Mouse (Mus musculus) embryonic facial prominence, embryonic 14.5 days (tissue): ENCODE results near the gene Fiz1. TPM values are rescaled to one million over a fixed set of nuclear protein-coding genes. Genes with fewer than 3 reads are reported as not detected.

Experiments used
- ATAC-seq: fragments of 200-750 bp; cut with Nextera tagmentation; 2 replicates; pipeline ENCODE4 v1.8.0; 2017; ENCODE audit warnings: low read depth, moderate number of reproducible peaks, moderate TSS enrichment
- DNase-seq: peaks from one replicate; pipeline ENCODE4 v3.0.0-alpha.2; 2015; ENCODE audit warnings: low spot score
- H3K27ac ChIP-seq: fragments of 300-500 bp; sonication (generic); replicated peaks from 2 replicates; pipeline ENCODE4 v1.5.1; 2014; ENCODE audit warnings: low read depth, mild to moderate bottlenecking, low read length, moderate library complexity
- H3K27me3 ChIP-seq: fragments of 300-500 bp; sonication (generic); replicated peaks from 2 replicates; pipeline ENCODE4 v1.6.1; 2014; ENCODE audit warnings: low read length; ENCODE audit not compliant: control insufficient read depth, insufficient read depth
- H3K36me3 ChIP-seq: fragments of 300-500 bp; sonication (generic); 2 replicates; pipeline ENCODE4 v1.6.1; 2014; ENCODE audit warnings: low read length, mixed read lengths; ENCODE audit not compliant: control insufficient read depth, insufficient read depth
- H3K4me1 ChIP-seq: fragments of 300-500 bp; sonication (generic); 2 replicates; pipeline ENCODE4 v1.6.1; 2014; ENCODE audit warnings: antibody characterized with exemption, low read length; ENCODE audit not compliant: control insufficient read depth, insufficient read depth
- H3K4me2 ChIP-seq: fragments of 300-500 bp; sonication (generic); 2 replicates; pipeline ENCODE4 v1.6.1; 2014; ENCODE audit warnings: low read depth, mild to moderate bottlenecking, low read length, moderate library complexity, mixed read lengths
- H3K4me3 ChIP-seq: fragments of 300-500 bp; sonication (generic); 2 replicates; pipeline ENCODE4 v1.5.1; 2014; ENCODE audit warnings: low read depth, mild to moderate bottlenecking, low read length
- H3K9ac ChIP-seq: fragments of 300-500 bp; sonication (generic); 2 replicates; pipeline ENCODE4 v1.6.1; 2014; ENCODE audit warnings: low read depth, mild to moderate bottlenecking, low read length, moderate library complexity, mixed read lengths
- H3K9me3 ChIP-seq: fragments of 300-500 bp; sonication (generic); 2 replicates; pipeline ENCODE4 v1.6.1; 2016; ENCODE audit warnings: low read length; ENCODE audit not compliant: control insufficient read depth
- WGBS: fragments of 180-500 bp; shearing (Covaris S2); extraction: QIAGEN DNeasy Blood & Tissue Kit; methylation state at CpG from one replicate; pipeline ENCODE4 v1.1.7; 2014; 5-methylcytosine and 5-hydroxymethylcytosine counted together
- polyA plus RNA-seq: library from polyadenylated mRNA; unstranded; fragments of >200 nt; fragmentation: Nextera tagmentation; extraction: Ambion mirVana; gene quantifications from 2 replicates; pipeline ENCODE4 v1.2.1, GENCODE M21; 2014

The Fiz1 gene
- polyA plus RNA-seq, 1 experiment from 2014 or later = 31.1 TPM

DNA sequence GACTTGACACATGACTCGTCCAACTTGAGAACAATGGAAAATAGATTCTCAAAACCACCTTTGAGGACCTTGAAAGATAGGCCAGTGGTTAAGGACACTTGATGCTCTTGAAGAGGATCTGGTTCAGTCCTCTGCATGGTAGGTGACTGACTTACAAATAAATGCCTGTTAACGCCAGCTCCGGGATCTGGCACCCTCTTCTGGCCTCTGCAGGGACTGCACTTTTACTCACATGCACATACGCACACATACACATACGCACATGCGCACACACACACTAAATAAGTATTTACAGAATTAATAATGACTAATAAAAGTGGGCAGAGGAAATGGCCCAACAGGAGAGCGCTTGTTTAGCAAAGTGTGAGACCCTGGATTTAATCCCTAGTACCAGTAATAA lies 37.7 kb downstream of the Fiz1 start:
- DNase-seq (no peak), ATAC-seq (no peak)
- no peak overlapping the region for H3K4me2 ChIP-seq
- H3K27ac ChIP-seq = no peak overlapping the region
- no peak overlapping the region for H3K4me3 ChIP-seq
- H3K27me3 ChIP-seq = no peaks in the 10 kb centered on the region
- no peaks in the 10 kb centered on the region for H3K36me3 ChIP-seq
- no peaks in the 10 kb centered on the region for H3K4me1 ChIP-seq
- H3K9me3 ChIP-seq = no peaks in the 10 kb centered on the region
- 90% methylated on average over 7 of the region's 7 CpGs for WGBS
- H3K9ac ChIP-seq = no peak overlapping the region

DNA sequence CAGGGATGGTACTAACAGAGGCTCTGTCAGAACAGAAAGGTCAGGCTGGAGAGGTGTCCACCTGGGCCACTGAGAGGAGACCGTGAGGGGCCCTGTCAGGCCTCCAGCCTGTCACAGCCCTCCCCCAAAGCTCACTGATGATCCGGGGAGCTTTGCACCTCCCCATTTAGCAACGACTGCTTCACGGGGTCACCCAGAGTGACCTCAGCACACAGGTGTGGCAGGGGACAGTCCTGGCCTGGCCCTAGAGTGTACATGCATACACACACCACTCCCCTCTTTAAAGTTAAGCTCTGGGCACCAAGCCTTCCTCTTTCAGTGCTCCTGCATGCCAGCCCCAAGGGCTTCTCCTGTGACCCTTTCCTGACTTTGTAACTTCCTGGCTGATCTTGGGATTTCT lies 39.0 kb downstream of the Fiz1 start:
- WGBS = 49% methylated on average over 4 of the region's 4 CpGs

GRCm38 (mm10) chr7:4972321-4973047 lies 42.0 kb downstream of the Fiz1 start:
- DNase-seq (no peak), ATAC-seq (0 out of 2 replicates have a peak, but pooled peaks have one; percentile 33)
- no peaks in the 10 kb centered on the region for H3K36me3 ChIP-seq
- H3K9ac ChIP-seq = no peak overlapping the region
- H3K4me3 ChIP-seq = no peak overlapping the region
- H3K27me3 ChIP-seq = no peaks in the 10 kb centered on the region
- H3K4me1 ChIP-seq = no peaks in the 10 kb centered on the region
- no peak overlapping the region for H3K4me2 ChIP-seq
- no peak overlapping the region for H3K27ac ChIP-seq
- WGBS = 60% methylated on average over 18 of the region's 18 CpGs
- H3K9me3 ChIP-seq = no peaks in the 10 kb centered on the region

More for the DNA sequence above, 39.0 kb downstream of the Fiz1 start:
- H3K36me3 ChIP-seq = no peaks in the 10 kb centered on the region
- no peak overlapping the region for H3K4me3 ChIP-seq
- H3K4me1 ChIP-seq = no peaks in the 10 kb centered on the region
- DNase-seq (no peak), ATAC-seq (no peak)
- H3K9ac ChIP-seq = no peak overlapping the region
- no peaks in the 10 kb centered on the region for H3K9me3 ChIP-seq
- H3K4me2 ChIP-seq = no peak overlapping the region
- no peak overlapping the region for H3K27ac ChIP-seq
- H3K27me3 ChIP-seq = no peaks in the 10 kb centered on the region

DNA sequence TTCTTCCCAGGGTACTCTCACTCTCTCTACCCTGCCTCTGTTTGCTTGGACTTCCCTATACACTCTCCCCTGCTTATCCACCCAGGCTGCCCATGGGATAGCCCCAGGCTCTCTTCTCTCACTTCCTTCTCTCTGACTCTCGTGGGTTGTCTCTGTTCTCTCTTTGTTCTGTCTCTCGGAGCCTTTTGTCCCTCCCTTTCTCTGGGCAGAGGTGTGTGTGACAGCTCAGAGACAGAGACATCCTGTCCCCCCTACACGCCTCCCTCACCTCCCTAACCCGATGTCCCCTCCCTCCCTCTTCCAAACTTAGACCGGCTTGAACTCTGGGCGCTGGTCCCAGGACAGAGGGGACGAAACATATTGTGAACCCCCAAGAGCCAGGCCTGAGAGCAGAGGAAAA lies 42.8 kb downstream of the Fiz1 start:
- H3K36me3 ChIP-seq = no peaks in the 10 kb centered on the region
- no peak overlapping the region for H3K27ac ChIP-seq
- H3K4me2 ChIP-seq = no peak overlapping the region
- no peaks in the 10 kb centered on the region for H3K27me3 ChIP-seq
- ATAC-seq (no peak), DNase-seq (no peak)
- WGBS = 24% methylated on average over 7 of the region's 7 CpGs
- no peaks in the 10 kb centered on the region for H3K9me3 ChIP-seq
- H3K4me3 ChIP-seq = no peak overlapping the region
- H3K9ac ChIP-seq = no peak overlapping the region
- H3K4me1 ChIP-seq = no peaks in the 10 kb centered on the region

DNA sequence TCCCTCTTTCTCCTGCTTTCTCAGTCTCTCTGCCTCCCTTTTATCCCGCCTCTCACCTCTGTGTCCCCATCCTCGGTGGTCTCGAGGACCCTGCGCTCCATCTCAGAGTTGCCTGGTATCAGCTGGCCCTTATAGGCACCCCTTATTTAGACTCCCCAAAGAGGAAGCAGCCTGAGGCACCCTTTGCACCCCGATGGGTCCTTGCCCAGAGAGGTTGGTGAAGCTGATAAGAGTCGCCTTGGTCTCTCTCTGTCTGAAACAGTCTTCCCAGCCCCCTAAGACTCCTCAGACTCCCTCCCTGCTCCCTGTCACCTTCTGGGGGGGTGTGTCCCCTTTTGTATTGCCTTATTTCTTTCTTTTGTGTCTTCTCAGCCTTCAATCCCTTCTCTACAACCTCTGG lies 43.4 kb downstream of the Fiz1 start, which contains the start of gene Sbk3:
Gene Sbk3 (minus strand): TSS at position 101 of the 400 bp plus-strand sequence.
- Histone ChIP-seq H3K4me3 (no peak within 1 kb of the TSS), H3K27me3 (no peaks in the 10 kb centered on the region), H3K27ac (no peak within 1 kb of the TSS), H3K9me3 (no peaks in the 10 kb centered on the region), H3K9ac (no peak within 1 kb of the TSS), H3K4me1 (no peaks in the 10 kb centered on the region), H3K4me2 (no peak within 1 kb of the TSS), H3K36me3 (no peaks in the 10 kb centered on the region)
- ATAC-seq (no peak), DNase-seq (no peak)
- 45% methylated on average over 6 of the region's 6 CpGs for WGBS

GRCm38 (mm10) chr7:4964988-4965387 lies 49.5 kb downstream of the Fiz1 start:
- no peak for ATAC-seq
- WGBS = 87% methylated on average over 5 of the region's 5 CpGs
- no peak overlapping the region for H3K4me2 ChIP-seq
- no peaks in the 10 kb centered on the region for H3K36me3 ChIP-seq
- H3K9ac ChIP-seq = no peak overlapping the region
- no peak overlapping the region for H3K4me3 ChIP-seq
- no peaks in the 10 kb centered on the region for H3K9me3 ChIP-seq
- no peak for DNase-seq
- H3K27me3 ChIP-seq = no peaks in the 10 kb centered on the region
- H3K27ac ChIP-seq = no peak overlapping the region
- H3K4me1 ChIP-seq = no peaks in the 10 kb centered on the region

- DNase-seq (peak; percentile 84), ATAC-seq (peak; percentile 83)
- H3K9me3 ChIP-seq = no peaks in the 10 kb centered on the region
- peak within 1 kb of the TSS; percentile 6 for H3K4me2 ChIP-seq
- no peak within 1 kb of the TSS for H3K4me3 ChIP-seq
- H3K9ac ChIP-seq = no peak within 1 kb of the TSS
- no peak within 1 kb of the TSS for H3K27ac ChIP-seq
- H3K4me1 ChIP-seq = no peaks in the 10 kb centered on the region
- H3K36me3 ChIP-seq = no peaks in the 10 kb centered on the region
- H3K27me3 ChIP-seq = no peaks in the 10 kb centered on the region
- WGBS = 8% methylated on average over 10 of the region's 10 CpGs
These were observed 50.2 kb downstream of the Fiz1 start, which contains the start of gene Sbk2 for GRCm38 (mm10) chr7:4964272-4964671. Sbk2 (minus strand) TSS chr7:4964406.

DNA sequence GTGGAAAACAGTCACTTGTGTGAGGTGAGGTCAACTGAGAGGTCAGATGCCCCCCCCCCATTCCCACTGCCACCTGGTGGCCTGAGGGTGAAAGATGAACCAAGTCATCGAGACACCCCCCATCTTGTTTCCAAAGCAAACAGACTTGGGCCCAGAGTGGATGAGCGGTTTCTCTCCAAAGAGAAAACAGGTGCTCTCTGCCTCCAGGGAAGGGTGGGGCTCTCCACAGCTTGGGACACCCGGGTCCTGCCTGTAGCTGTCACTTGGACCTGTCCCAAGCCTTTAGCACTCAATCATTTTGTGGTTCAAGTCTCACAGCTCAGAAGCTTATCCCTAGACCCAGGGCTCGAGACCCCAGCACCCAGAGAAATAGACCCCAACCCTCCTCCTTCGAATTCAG lies 51.0 kb downstream of the Fiz1 start:
- Histone ChIP-seq H3K27ac (no peak overlapping the region), H3K4me1 (no peaks in the 10 kb centered on the region), H3K4me2 (no peak overlapping the region), H3K4me3 (no peak overlapping the region), H3K9me3 (no peaks in the 10 kb centered on the region), H3K9ac (no peak overlapping the region), H3K27me3 (no peaks in the 10 kb centered on the region), H3K36me3 (no peaks in the 10 kb centered on the region)
- DNase-seq (peak; percentile 12), ATAC-seq (no peak)
- 56% methylated on average over 5 of the region's 5 CpGs for WGBS

GRCm38 (mm10) chr7:4957361-4957760 lies 57.1 kb downstream of the Fiz1 start:
- Histone ChIP-seq H3K4me3 (no peak overlapping the region), H3K27ac (no peak overlapping the region), H3K9me3 (no peaks in the 10 kb centered on the region), H3K27me3 (no peaks in the 10 kb centered on the region), H3K4me2 (no peak overlapping the region), H3K4me1 (no peaks in the 10 kb centered on the region), H3K9ac (no peak overlapping the region), H3K36me3 (no peaks in the 10 kb centered on the region)
- ATAC-seq = no peak
- DNase-seq = no peak
- 83% methylated on average over 10 of the region's 10 CpGs for WGBS
